In genomic region chr6:82723321-82723720, GRCm38 (mm10) we compare ENCODE assay signal across 8 mouse cellular contexts. TPM values are rescaled to one million over a fixed set of nuclear protein-coding genes. Genes with fewer than 3 reads are reported as not detected.
A peak's percentile ranks its signal among the peaks of the same experiment; 100 is the strongest.
DNase-seq lines count a peak whose midpoint lies in the region; ATAC-seq and TF ChIP-seq lines count a peak whose summit lies in the region.

No protein-coding gene starts in this region.

- no peak for TF ChIP-seq CTCF in brain, embryonic 14.5 days (IDR thresholded peaks at IDR 0.05; ENCODE audit: borderline replicate concordance, extremely low read depth, insufficient read depth, insufficient read length)
- no peak for TF ChIP-seq CTCF in midbrain, postnatal 0 days (IDR thresholded peaks at IDR 0.05)

- TF ChIP-seq POLR2A in brain, embryonic 14.5 days (IDR thresholded peaks at IDR 0.05; ENCODE audit: borderline replicate concordance, extremely low read depth, insufficient read depth, insufficient read length, poor library complexity, severe bottlenecking): no peak

- no peaks in the 10 kb centered on the region for H3K36me3 ChIP-seq in hindbrain, embryonic 13.5 days
- no peaks in the 10 kb centered on the region for H3K36me3 ChIP-seq in hindbrain, embryonic 16.5 days (ENCODE audit: control insufficient read depth, insufficient read depth, low read length)
- H3K36me3 ChIP-seq in limb, embryonic 11.5 days (ENCODE audit: control insufficient read depth, insufficient read depth, low read length): peaks cover 2% of the 10 kb centered on the region
- no peaks in the 10 kb centered on the region for H3K36me3 ChIP-seq in midbrain, postnatal 0 days (ENCODE audit: insufficient read depth, low read length)

- no peak for ATAC-seq in hindbrain, embryonic 13.5 days (ENCODE audit: low FRiP score)
- no peak for ATAC-seq in hindbrain, embryonic 16.5 days
- ATAC-seq in limb, embryonic 11.5 days (ENCODE audit: insufficient number of reproducible peaks, low FRiP score, low TSS enrichment, low read depth): 0 out of 2 replicates have a peak, but pooled peaks have one; percentile 26
- 0 out of 2 replicates have a peak, but pooled peaks have one; percentile 10 for ATAC-seq in midbrain, postnatal 0 days (ENCODE audit: low FRiP score)
- no peak for ATAC-seq in megakaryocyte progenitor cell, adult 5-6 weeks (replicated peaks; ENCODE audit: poor library complexity)

- peaks cover 7% of the 10 kb centered on the region for H3K4me1 ChIP-seq in hindbrain, embryonic 13.5 days (replicated peaks)
- no peaks in the 10 kb centered on the region for H3K4me1 ChIP-seq in hindbrain, embryonic 16.5 days (ENCODE audit: control insufficient read depth, insufficient read depth, low read depth, low read length)
- H3K4me1 ChIP-seq in limb, embryonic 11.5 days (ENCODE audit: control insufficient read depth, insufficient read depth, low read length): peaks cover 4% of the 10 kb centered on the region; the same call in 1 of the 2 replicates
- no peaks in the 10 kb centered on the region for H3K4me1 ChIP-seq in midbrain, postnatal 0 days (ENCODE audit: insufficient read depth, low read length)

- H3K4me2 ChIP-seq in hindbrain, embryonic 13.5 days: no peak overlapping the region
- H3K4me2 ChIP-seq in hindbrain, embryonic 16.5 days (ENCODE audit: low read length): no peak overlapping the region
- no peak overlapping the region for H3K4me2 ChIP-seq in limb, embryonic 11.5 days (ENCODE audit: low read depth, severe bottlenecking)
- no peak overlapping the region for H3K4me2 ChIP-seq in midbrain, postnatal 0 days (ENCODE audit: low read depth, low read length, poor library complexity, severe bottlenecking)

- no peaks in the 10 kb centered on the region for H3K9me3 ChIP-seq in hindbrain, embryonic 13.5 days
- no peaks in the 10 kb centered on the region for H3K9me3 ChIP-seq in hindbrain, embryonic 16.5 days (ENCODE audit: control insufficient read depth, low read length)
- H3K9me3 ChIP-seq in limb, embryonic 11.5 days (ENCODE audit: control insufficient read depth, low read length): no peaks in the 10 kb centered on the region
- no peaks in the 10 kb centered on the region for H3K9me3 ChIP-seq in midbrain, postnatal 0 days (ENCODE audit: low read length)

- H3K9ac ChIP-seq in hindbrain, embryonic 13.5 days: peak overlapping the region; percentile 51; the same call in 1 of the 2 replicates
- no peak overlapping the region for H3K9ac ChIP-seq in hindbrain, embryonic 16.5 days (ENCODE audit: low read depth, low read length)
- H3K9ac ChIP-seq in limb, embryonic 11.5 days (ENCODE audit: low read length): peak overlapping the region; percentile 22; the same call in 1 of the 2 replicates
- no peak overlapping the region for H3K9ac ChIP-seq in midbrain, postnatal 0 days (replicated peaks; ENCODE audit: low read length, poor library complexity, severe bottlenecking)

- WGBS in hindbrain, embryonic 13.5 days: 47% methylated on average over 5 of the region's 5 CpGs
- WGBS in hindbrain, embryonic 16.5 days: 47% methylated on average over 5 of the region's 5 CpGs
- 49% methylated on average over 5 of the region's 5 CpGs for WGBS in limb, embryonic 11.5 days
- 43% methylated on average over 5 of the region's 5 CpGs for WGBS in midbrain, postnatal 0 days

- no peak overlapping the region for H3K4me3 ChIP-seq in hindbrain, embryonic 13.5 days
- H3K4me3 ChIP-seq in hindbrain, embryonic 16.5 days (ENCODE audit: low read length): no peak overlapping the region
- H3K4me3 ChIP-seq in limb, embryonic 11.5 days (ENCODE audit: low read depth, low read length): no peak overlapping the region
- no peak overlapping the region for H3K4me3 ChIP-seq in midbrain, postnatal 0 days (ENCODE audit: low read depth, low read length)

- intact Hi-C loops in left cerebral cortex, postnatal 4 days (cut with DNase I): no loop called here

- H3K27ac ChIP-seq in hindbrain, embryonic 13.5 days: peak overlapping the region; percentile 63; the same call in 1 of the 2 replicates
- no peak overlapping the region for H3K27ac ChIP-seq in hindbrain, embryonic 16.5 days (ENCODE audit: low read depth, low read length)
- 0 out of 2 replicates have a peak overlapping the region, but pooled peaks have one; percentile 42 for H3K27ac ChIP-seq in limb, embryonic 11.5 days (replicated peaks; ENCODE audit: low read depth, low read length)
- H3K27ac ChIP-seq in midbrain, postnatal 0 days (ENCODE audit: low read depth, low read length): no peak overlapping the region

- peak; percentile 35 for DNase-seq in brain, embryonic 14.5 days (ENCODE audit: low read depth)
- peak; percentile 45 for DNase-seq in limb, embryonic 11.5 days (ENCODE audit: low spot score)
- DNase-seq in midbrain, postnatal 0 days (ENCODE audit: low spot score): no peak
- no peak for DNase-seq in left cerebral cortex, postnatal 4 days
- DNase-seq in layer of hippocampus, adult 11-12 months (ENCODE audit: low spot score): no peak

- H3K27me3 ChIP-seq in hindbrain, embryonic 13.5 days: no peaks in the 10 kb centered on the region
- H3K27me3 ChIP-seq in hindbrain, embryonic 16.5 days (replicated peaks; ENCODE audit: control insufficient read depth, insufficient read depth, low read length): no peaks in the 10 kb centered on the region
- H3K27me3 ChIP-seq in limb, embryonic 11.5 days (ENCODE audit: control insufficient read depth, insufficient read depth, low read length): no peaks in the 10 kb centered on the region
- H3K27me3 ChIP-seq in midbrain, postnatal 0 days (ENCODE audit: insufficient read depth, low read length): no peaks in the 10 kb centered on the region

RNA-seq across cellular contexts. Expression of gene Pole4, which starts 18.2 kb away (rescaled TPM):
- polyA plus RNA-seq in hindbrain, embryonic 13.5 days (2015; fragmentation: Nextera tagmentation; extraction: Ambion mirVana): 103 and 104 TPM in 2 replicates
- 124 and 141 TPM in 2 replicates for polyA plus RNA-seq in hindbrain, embryonic 16.5 days (2015; fragmentation: Nextera tagmentation; extraction: Ambion mirVana)
- 46.6 and 52.4 TPM in 2 replicates for polyA plus RNA-seq in brain, embryonic 14.5 days (2012; rRNA removed)
- 99.5 and 105 TPM in 2 replicates for polyA plus RNA-seq in limb, embryonic 11.5 days (2014; fragmentation: Nextera tagmentation; extraction: Ambion mirVana)
- total RNA-seq in midbrain, postnatal 0 days (2014; rRNA removed): 68.2 and 90.0 TPM in 2 replicates
- 134 and 145 TPM in 2 replicates for polyA plus RNA-seq in midbrain, postnatal 0 days (2015; fragmentation: Nextera tagmentation; extraction: Ambion mirVana)
- 10 to 100 TPM; 69.8 to 70.3 TPM for total RNA-seq in left cerebral cortex, postnatal 4 days (2021)
- total RNA-seq in megakaryocyte progenitor cell, adult 5-6 weeks (2015): 87.5 and 108 TPM in 2 replicates
- total RNA-seq in megakaryocyte progenitor cell, adult 5-6 weeks (2017): 42.6 and 48.6 TPM in 2 replicates

RNA-seq across cellular contexts. Expression of gene Hk2, which starts 50.9 kb away (rescaled TPM):
- 3.7 TPM in 2 replicates for polyA plus RNA-seq in hindbrain, embryonic 13.5 days (2015; fragmentation: Nextera tagmentation; extraction: Ambion mirVana)
- 3.4 and 4.4 TPM in 2 replicates for polyA plus RNA-seq in hindbrain, embryonic 16.5 days (2015; fragmentation: Nextera tagmentation; extraction: Ambion mirVana)
- 3.6 and 4.7 TPM in 2 replicates for polyA plus RNA-seq in brain, embryonic 14.5 days (2012; rRNA removed)
- 19.5 and 20.1 TPM in 2 replicates for polyA plus RNA-seq in limb, embryonic 11.5 days (2014; fragmentation: Nextera tagmentation; extraction: Ambion mirVana)
- 1.6 and 3.9 TPM in 2 replicates for total RNA-seq in midbrain, postnatal 0 days (2014; rRNA removed)
- 2.0 and 2.2 TPM in 2 replicates for polyA plus RNA-seq in midbrain, postnatal 0 days (2015; fragmentation: Nextera tagmentation; extraction: Ambion mirVana)
- 1 to 10 TPM; 2.4 to 3.4 TPM for total RNA-seq in left cerebral cortex, postnatal 4 days (2021)
- 40.9 and 44.3 TPM in 2 replicates for total RNA-seq in megakaryocyte progenitor cell, adult 5-6 weeks (2015)
- 39.7 and 54.4 TPM in 2 replicates for total RNA-seq in megakaryocyte progenitor cell, adult 5-6 weeks (2017)

Comparison
In these comparisons a context has a peak if more than half of its experiments do, and no peak if none do; other contexts are left out.
1. H3K27ac ChIP-seq: peak in hindbrain, embryonic 13.5 days (single experiment) and limb, embryonic 11.5 days (single experiment); none in hindbrain, embryonic 16.5 days (single experiment) and midbrain, postnatal 0 days (single experiment).
2. H3K9ac ChIP-seq: peak in hindbrain, embryonic 13.5 days (single experiment) and limb, embryonic 11.5 days (single experiment); none in hindbrain, embryonic 16.5 days (single experiment) and midbrain, postnatal 0 days (single experiment).
3. ATAC-seq: peak in limb, embryonic 11.5 days (single experiment) and midbrain, postnatal 0 days (single experiment); none in hindbrain, embryonic 13.5 days (single experiment), hindbrain, embryonic 16.5 days (single experiment) and megakaryocyte progenitor cell, adult 5-6 weeks (single experiment).
4. DNase-seq: peak in brain, embryonic 14.5 days (single experiment) and limb, embryonic 11.5 days (single experiment); none in midbrain, postnatal 0 days (single experiment), left cerebral cortex, postnatal 4 days (single experiment) and layer of hippocampus, adult 11-12 months (single experiment).